Mouse (Mus musculus) heart, postnatal 14 days (tissue): ENCODE measurements around the gene Cuedc1. TPM values are rescaled to one million over a fixed set of nuclear protein-coding genes. Genes with fewer than 3 reads are reported as not detected.
A peak's percentile ranks its signal among the peaks of the same experiment; 100 is the strongest.

Experiments
- DNase-seq, 2 experiments: peaks; one replicate each; pipeline ENCODE4 v3.0.0; 2021 to 2022
- intact Hi-C: fragments of 180-260 bp; cut with DNase I; formaldehyde crosslinking; loops from one replicate; pipeline ENCODE4 v1.15.1; 2025
- total RNA-seq, 2 experiments: library from RNA; stranded (reverse); gene quantifications; 2 replicates each; pipeline ENCODE4 v1.2.3; 2021

The Cuedc1 gene
- total RNA-seq, 2 experiments from 2014 or later, result 47.9 to 55.6 TPM

GRCm38 (mm10) chr11:88161651-88162362 lies 63.9 kb downstream of the Cuedc1 start:
- DNase-seq, result peak; percentile 94 to 96
- intact Hi-C loops, result loop anchor here (1.0 to 5.0 kb wide), 2 partner anchors 65 to 100 kb away; partner anchors contain the start of gene Cuedc1

- intact Hi-C loops, result loop anchor here (1.0 to 5.0 kb wide), 2 partner anchors 65 to 100 kb away; partner anchors contain the start of gene Cuedc1
Observed at GRCm38 (mm10) chr11:88162740-88163139, 64.9 kb downstream of the Cuedc1 start.

GRCm38 (mm10) chr11:88164213-88164723 lies 66.4 kb downstream of the Cuedc1 start:
- DNase-seq, result no peak
- intact Hi-C loops, result loop anchor here (2.0 to 5.0 kb wide), 2 partner anchors 17 to 67 kb away; partner anchors contain the start of gene Cuedc1

More at GRCm38 (mm10) chr11:88162740-88163139, 64.9 kb downstream of the Cuedc1 start:
- DNase-seq, result no peak

- intact Hi-C loops, result loop anchor here (2.0 to 5.0 kb wide), 2 partner anchors 16 to 68 kb away; partner anchors contain the start of gene Cuedc1
- DNase-seq, result peak; percentile 76 to 84
Observed at GRCm38 (mm10) chr11:88164801-88165377, 67.0 kb downstream of the Cuedc1 start.

- no peak for DNase-seq
Observed at GRCm38 (mm10) chr11:88165683-88166364, 68.0 kb downstream of the Cuedc1 start.

GRCm38 (mm10) chr11:88166471-88166870 lies 68.6 kb downstream of the Cuedc1 start:
- intact Hi-C loops, result no loop called here
- no peak for DNase-seq

More at GRCm38 (mm10) chr11:88165683-88166364, 68.0 kb downstream of the Cuedc1 start:
- intact Hi-C loops, result loop anchor here (2.0 kb wide), 1 partner anchor 15 kb away; no protein-coding TSS in a partner anchor

- intact Hi-C loops, result no loop called here
- no peak for DNase-seq
Observed at GRCm38 (mm10) chr11:88168611-88169010, 70.8 kb downstream of the Cuedc1 start.

GRCm38 (mm10) chr11:88169531-88170040 lies 71.7 kb downstream of the Cuedc1 start:
- intact Hi-C loops, result no loop called here
- DNase-seq, result peak in 1 of 2 experiments; percentile 8

- intact Hi-C loops, result no loop called here
- no peak for DNase-seq
Observed at GRCm38 (mm10) chr11:88170606-88171005, 72.7 kb downstream of the Cuedc1 start.

GRCm38 (mm10) chr11:88171876-88172442 lies 74.1 kb downstream of the Cuedc1 start:
- intact Hi-C loops, result no loop called here
- no peak for DNase-seq

- peak; percentile 67 to 74 for DNase-seq
- intact Hi-C loops, result no loop called here
Observed at GRCm38 (mm10) chr11:88172601-88173325, 74.9 kb downstream of the Cuedc1 start.

GRCm38 (mm10) chr11:88173386-88174025 lies 75.6 kb downstream of the Cuedc1 start:
- intact Hi-C loops, result no loop called here
- no peak for DNase-seq

- intact Hi-C loops, result loop anchor here (2.0 to 5.0 kb wide), 2 partner anchors 16 to 63 kb away; no protein-coding TSS in a partner anchor
- DNase-seq, result peak in 1 of 2 experiments; percentile 69
Observed at GRCm38 (mm10) chr11:88180467-88180958, 82.7 kb downstream of the Cuedc1 start.

GRCm38 (mm10) chr11:88180959-88181619 lies 83.2 kb downstream of the Cuedc1 start:
- DNase-seq, result peak; percentile 86 to 90
- intact Hi-C loops, result loop anchor here (2.0 to 5.0 kb wide), 2 partner anchors 16 to 64 kb away; no protein-coding TSS in a partner anchor

GRCm38 (mm10) chr11:88184632-88185180 lies 86.8 kb downstream of the Cuedc1 start:
- intact Hi-C loops, result loop anchor here (5.0 kb wide), 1 partner anchor 67 kb away; no protein-coding TSS in a partner anchor
- DNase-seq, result no peak

GRCm38 (mm10) chr11:88186078-88186946 lies 88.5 kb downstream of the Cuedc1 start:
- DNase-seq, result no peak
- intact Hi-C loops, result loop anchor here (2.0 kb wide), 1 partner anchor 128 kb away; no protein-coding TSS in a partner anchor

GRCm38 (mm10) chr11:88186947-88187243 lies 89.0 kb downstream of the Cuedc1 start:
- intact Hi-C loops, result loop anchor here (2.0 kb wide), 1 partner anchor 128 kb away; no protein-coding TSS in a partner anchor
- no peak for DNase-seq
